Mouse (Mus musculus) intestine, embryonic 16.5 days (tissue): ENCODE results near the gene Zic2. TPM values are rescaled to one million over a fixed set of nuclear protein-coding genes. Genes with fewer than 3 reads are reported as not detected.

Source experiments
- polyA plus RNA-seq: library from polyadenylated mRNA; unstranded; fragments of >200 nt; fragmentation: Nextera tagmentation; extraction: Ambion mirVana; gene quantifications from 2 replicates; pipeline ENCODE4 v1.2.1, GENCODE M21; 2015

Zic2 gene
- polyA plus RNA-seq, 1 experiment from 2014 or later, result not detected

Other genes starting within 250 kb of the Zic2 start
- not detected in 2 replicates for gene Gm5089, start 24.3 kb upstream of the Zic2 start, polyA plus RNA-seq
- gene Zic5, start 9.8 kb upstream of the Zic2 start, polyA plus RNA-seq, result not detected in 2 replicates
- not detected in 2 replicates for gene Gm10837, start 15.2 kb downstream of the Zic2 start, polyA plus RNA-seq
- 17.3 and 18.3 TPM in 2 replicates for gene Pcca, start 58.9 kb downstream of the Zic2 start, polyA plus RNA-seq